Mouse (Mus musculus): ENCODE data around the gene Agmo. TPM values are rescaled to one million over a fixed set of nuclear protein-coding genes. Genes with fewer than 3 reads are reported as not detected.

Agmo gene
- total RNA-seq, 4 experiments from 2014 or later, result 1.5 to 2.7 (median 1.8) TPM

DNA sequence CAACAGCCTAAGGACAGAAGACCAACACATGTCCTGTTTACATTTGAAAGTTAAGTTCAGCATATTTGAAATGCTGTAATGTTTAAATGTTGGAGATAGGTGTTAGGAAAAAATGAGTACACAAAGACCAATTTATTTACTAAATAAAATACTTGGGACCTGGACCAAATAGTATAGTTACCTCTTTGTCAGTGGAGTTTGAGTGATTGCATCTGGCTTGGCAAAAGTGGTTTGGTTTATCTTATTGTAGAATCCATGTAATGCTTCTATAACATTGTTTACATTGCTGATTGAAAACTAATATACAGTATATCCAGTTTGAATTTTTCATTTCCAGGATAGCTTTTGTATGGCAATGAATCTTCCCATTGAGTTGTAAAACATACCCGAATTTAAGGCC is 193.0 kb downstream of the Agmo start:
- DNase-seq (ENCODE audit: low spot score), result no peak

DNA sequence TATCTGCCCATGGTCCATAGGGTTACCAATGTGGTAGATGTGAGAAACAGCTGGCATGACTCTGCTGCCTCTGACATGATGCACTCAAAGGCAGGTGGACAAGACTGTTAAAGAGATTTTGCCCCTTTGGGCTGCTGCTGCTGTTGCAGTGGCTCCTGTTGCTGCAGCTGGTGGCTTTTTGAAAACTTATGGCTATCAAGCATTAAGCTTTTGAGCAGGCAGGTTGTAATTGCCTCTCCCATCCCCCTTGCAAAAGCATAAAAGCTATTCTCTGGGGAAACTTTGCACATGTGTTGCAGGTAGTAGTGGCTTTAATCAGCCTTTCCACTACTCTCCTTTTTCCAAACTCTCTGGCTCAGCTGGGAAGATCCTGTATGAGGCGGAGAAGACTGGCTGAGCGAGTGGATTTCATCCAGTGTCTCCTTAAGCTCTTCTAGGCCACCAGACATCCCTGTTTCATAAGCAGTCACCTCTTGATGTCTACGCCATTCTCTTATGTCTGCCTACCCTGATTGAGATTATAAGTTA is 201.1 kb downstream of the Agmo start:
- no peak for DNase-seq (ENCODE audit: low spot score)

GRCm38 (mm10) chr12:37445255-37445654 is 203.8 kb downstream of the Agmo start:
- DNase-seq (ENCODE audit: low spot score), result no peak

DNA sequence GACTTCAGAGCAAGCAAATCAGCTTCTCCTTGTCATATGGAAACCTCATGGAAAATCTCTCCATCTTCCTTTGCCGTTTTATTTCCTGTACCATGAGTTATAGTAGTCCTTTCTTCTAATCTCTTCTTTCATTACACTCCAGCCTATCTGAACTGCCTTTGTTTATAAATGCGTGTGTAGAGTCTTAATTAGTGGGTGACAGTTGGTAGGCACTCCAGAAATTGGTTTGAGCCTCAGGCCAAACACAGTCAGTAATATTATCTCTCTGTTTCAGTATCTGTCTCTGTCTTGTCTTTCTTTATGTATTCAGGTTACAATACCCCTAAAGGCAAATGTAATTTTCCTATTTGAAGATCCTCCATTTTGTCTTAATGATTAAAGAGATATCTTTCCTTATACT is 208.2 kb downstream of the Agmo start:
- DNase-seq (ENCODE audit: low spot score), result no peak

DNA sequence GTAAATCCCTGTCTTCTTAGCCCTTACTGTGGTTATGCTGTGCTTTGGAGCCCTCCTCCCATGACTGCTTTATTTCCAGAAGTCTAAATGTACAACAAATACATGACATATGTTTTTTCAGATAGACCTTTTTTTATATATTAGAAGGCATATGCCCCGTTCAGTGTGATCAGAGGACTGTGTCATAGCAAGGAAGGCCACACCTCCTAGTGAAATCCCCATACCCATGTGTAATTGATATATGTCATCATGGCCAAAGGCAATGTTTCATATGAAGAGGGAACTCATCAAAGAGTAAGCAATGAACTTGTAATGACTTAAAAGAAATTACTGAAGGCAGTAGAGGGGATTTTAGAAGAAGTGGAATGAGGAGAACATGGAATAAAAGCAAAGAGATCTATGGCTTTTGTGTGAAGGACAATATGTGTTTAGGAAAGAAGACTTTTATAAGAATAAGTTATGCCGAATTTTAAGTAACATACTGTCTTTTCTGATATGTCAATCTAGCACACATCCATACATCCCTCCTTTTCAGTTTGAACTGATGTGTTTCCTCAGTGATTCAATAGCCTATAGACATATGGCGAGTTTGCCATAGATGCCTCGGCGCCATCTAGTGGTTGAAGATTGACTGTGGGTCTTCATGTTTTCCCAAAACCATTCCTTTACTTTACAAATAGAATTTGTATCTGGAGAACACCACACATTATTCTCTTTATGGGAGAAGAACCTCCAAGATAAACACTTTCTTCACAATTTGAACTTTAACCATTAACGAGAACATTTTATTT is 209.1 kb downstream of the Agmo start:
- peak; percentile 63 for DNase-seq (ENCODE audit: low spot score)

DNA sequence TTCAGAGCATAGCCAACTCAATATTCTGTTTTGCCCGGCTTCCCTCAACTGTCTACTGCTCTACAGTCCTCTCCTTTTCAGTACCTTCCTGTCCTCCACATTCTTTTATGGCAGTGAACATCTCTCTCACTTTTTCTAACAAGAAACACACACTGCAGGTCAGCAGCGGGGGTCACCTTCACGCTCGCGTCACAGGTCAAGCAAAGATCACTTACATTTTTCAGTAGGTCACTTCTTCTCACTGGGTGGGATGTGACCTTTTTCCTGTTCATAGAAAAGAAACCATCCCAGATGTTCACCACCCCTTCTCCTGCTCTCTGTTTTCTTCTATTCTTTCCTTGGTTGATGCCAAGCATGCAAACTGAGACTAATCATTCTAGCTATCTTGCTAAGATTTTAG is 230.2 kb downstream of the Agmo start:
- no peak for DNase-seq (ENCODE audit: low spot score)

DNA sequence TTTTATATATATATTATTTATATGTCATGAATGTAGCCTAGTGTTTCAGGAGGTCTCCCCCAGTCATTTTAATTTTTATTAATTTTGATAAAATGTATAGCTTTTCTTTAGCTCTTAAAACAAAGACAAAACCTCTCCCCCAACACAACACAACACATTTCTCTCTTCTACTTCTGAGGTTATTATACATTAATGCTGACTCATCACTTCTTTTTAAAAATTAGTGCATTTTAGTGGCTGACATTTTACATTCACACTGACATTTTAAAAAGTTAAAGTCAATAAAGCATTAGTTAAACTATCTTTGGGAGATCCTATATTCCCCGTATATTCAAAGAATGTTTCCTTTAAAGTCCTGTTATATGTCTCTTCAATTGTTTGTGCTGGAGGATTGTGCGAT is 235.4 kb downstream of the Agmo start:
- no peak for DNase-seq (ENCODE audit: low spot score)

DNA sequence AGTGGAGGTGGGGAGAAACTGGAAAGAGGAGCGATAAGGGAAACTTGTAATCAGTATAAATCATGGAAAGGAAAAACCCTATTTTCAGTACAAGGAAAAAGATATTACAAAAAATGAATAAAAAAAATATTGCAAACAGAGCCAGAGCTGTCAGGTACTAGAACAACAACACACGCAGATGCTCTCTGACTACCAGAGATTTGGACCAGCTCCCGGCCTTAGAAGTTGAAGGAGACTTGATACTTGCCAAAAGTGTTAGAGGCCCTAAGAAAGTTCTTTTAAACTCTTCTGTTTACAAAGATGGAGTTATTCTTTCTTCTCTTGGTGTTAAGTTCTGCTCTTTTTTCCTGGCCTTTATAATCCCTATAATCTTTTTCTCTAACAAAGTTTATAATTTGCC is 246.6 kb downstream of the Agmo start:
- no peak for DNase-seq (ENCODE audit: low spot score)

GRCm38 (mm10) chr12:37498871-37499270 is 257.4 kb downstream of the Agmo start:
- no peak for DNase-seq (ENCODE audit: low spot score)

GRCm38 (mm10) chr12:37507406-37507805 is 266.0 kb downstream of the Agmo start:
- DNase-seq (ENCODE audit: low spot score), result no peak

- DNase-seq (ENCODE audit: low spot score), result no peak
Observed at GRCm38 (mm10) chr12:37507826-37508225, 266.4 kb downstream of the Agmo start.

GRCm38 (mm10) chr12:37521772-37522171 is 280.3 kb downstream of the Agmo start:
- DNase-seq (ENCODE audit: low spot score), result no peak

DNA sequence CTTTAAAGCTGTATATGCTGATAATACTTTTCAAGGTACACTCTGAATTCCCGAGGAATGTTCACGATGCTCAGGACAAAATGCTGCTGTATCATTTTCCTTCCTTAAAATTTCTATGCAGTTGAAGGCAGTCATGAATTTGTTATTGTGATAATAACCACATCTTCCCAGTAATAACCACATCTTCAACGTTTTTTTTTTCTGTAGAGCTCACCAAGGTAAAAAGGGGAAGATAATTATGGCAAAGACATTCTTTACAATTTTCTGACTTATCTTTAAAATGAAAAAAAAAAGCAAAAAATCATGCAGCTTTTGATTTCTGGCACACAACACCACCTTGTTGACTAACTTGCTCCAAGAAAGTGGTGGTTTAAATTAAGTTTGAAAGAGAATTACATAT is 283.2 kb downstream of the Agmo start:
- DNase-seq (ENCODE audit: low spot score), result no peak

DNA sequence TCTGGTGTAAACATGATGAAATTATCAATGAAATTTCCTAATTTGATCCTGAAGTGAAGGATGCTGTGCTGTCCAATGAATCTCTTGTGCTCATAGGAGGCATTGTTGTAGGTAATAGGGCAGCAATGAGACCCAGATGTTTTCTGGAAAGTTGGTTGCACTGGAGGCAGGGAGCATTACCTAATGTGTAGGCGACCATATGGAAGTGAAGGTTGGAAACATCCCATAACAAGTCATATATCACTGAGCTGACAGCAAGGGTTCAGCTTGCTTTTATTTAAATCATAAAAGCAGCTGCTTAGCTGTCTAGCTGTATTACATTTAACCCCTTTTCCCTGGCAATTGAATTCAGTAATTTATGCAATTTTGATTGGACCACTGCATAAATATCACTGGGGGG is 299.6 kb downstream of the Agmo start:
- DNase-seq (ENCODE audit: low spot score), result no peak

GRCm38 (mm10) chr12:37558284-37558683 is 316.8 kb downstream of the Agmo start:
- DNase-seq (ENCODE audit: low spot score), result no peak

- DNase-seq (ENCODE audit: low spot score), result no peak
Observed at GRCm38 (mm10) chr12:37565882-37566596, 324.6 kb downstream of the Agmo start.

DNA sequence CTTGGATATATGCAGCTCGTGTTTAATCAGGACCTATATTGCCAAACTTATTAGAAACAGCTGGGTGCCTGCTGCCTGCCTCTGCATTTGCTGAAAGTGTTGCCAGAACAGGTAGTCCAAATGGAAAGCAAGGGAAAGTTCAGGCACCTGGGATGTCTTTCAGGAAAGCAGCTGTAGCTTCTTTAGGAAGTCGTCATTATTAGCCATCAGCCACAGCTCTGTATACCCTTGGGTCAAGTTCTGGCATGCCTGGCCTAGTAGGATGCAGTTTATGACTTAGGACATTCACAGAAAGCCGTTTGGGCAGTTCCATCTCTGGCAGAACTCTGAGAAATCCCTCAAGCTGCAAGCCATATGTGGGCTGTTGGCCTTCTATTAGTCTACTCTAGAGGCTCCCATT is 330.5 kb downstream of the Agmo start:
- no peak for DNase-seq (ENCODE audit: low spot score)

- DNase-seq (ENCODE audit: low spot score), result no peak
Observed at GRCm38 (mm10) chr12:37582777-37583176, 341.3 kb downstream of the Agmo start.

DNA sequence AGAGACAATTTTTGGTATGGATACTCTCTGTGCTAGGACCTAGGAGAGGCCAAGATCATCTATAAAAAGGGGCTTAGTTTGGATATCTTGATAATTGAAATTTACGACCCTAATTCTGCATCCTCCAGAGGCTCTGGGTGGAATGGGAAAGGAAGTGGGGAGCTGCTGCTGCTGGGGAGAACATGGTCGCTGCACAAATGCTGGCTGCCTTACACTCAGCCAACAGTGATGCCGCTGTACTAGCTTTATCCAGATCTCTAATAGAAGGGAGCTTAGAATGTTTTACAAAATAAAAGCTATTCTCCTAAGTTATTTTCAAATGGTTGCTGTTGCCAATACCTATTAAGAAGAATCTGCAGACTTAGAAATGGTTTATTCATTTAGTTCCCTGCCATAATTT is 351.4 kb downstream of the Agmo start:
- DNase-seq (ENCODE audit: low spot score), result no peak

DNA sequence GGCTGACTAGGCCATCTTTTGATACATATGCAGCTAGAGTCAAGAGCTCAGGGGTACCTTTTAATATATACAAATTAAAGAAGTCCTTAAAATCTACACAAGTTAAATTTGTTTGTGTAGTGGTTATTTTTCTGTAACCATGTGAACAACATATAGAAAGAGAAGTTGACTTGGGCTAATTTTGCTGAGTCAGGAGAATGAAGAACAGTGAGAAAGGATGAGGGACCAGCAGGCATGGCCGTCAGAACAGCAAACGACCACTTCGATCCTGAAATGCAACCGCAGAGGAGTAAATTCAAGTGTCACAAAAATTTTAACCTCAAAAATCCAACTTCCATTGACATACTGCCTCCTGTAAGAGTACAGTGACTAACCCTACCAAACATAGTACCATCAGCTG is 371.4 kb downstream of the Agmo start:
- DNase-seq (ENCODE audit: low spot score), result no peak

DNA sequence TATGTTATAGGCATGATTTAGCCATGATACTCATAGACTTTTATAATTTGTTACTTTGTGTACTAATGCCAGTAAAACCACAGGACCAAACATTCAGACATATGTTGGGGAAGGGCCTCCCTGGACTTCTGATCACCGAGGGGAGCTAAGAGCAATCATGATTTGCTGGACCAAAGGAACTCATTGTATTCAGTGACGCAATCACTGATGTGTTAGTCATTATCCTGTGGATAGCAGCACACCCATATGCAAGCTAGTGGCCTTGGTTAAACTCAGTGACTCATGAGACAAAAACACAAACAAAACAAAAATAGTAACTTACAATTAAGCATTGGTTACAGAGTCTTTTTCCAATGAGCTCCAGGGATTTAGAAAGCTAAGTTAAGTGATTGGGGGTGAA is 373.3 kb downstream of the Agmo start:
- no peak for DNase-seq (ENCODE audit: low spot score)

- DNase-seq (ENCODE audit: low spot score), result no peak
Observed at GRCm38 (mm10) chr12:37624078-37624477, 382.6 kb downstream of the Agmo start.
